Mouse (Mus musculus) megakaryocyte-erythroid progenitor cell, adult 5-6 weeks (primary cell): ENCODE results near the gene Twf2. TPM values are rescaled to one million over a fixed set of nuclear protein-coding genes. Genes with fewer than 3 reads are reported as not detected.

Source experiments
- total RNA-seq, 2 experiments: library from RNA; stranded (forward) in 1 of 2; stranded (reverse) in 1 of 2; fragments of 200-1000, 215-1000 nt in 1 of 2; fragments of >200 nt in 1 of 2; fragmentation: Nextera tagmentation in 1 of 2; gene quantifications; 2 replicates each; pipeline ENCODE4 v1.2.3; 2014 to 2017

The Twf2 gene
- total RNA-seq, 2 experiments from 2014 or later: 11.4 to 13.7 TPM

Other genes starting within 250 kb of the Twf2 start
- not detected in 2 replicates for gene Col6a5, start 242.5 kb upstream of the Twf2 start, total RNA-seq (2014; fragmentation: Nextera tagmentation)
- gene Col6a5, start 242.5 kb upstream of the Twf2 start, total RNA-seq (2017): not detected in 2 replicates
- gene Col6a4, start 106.3 kb upstream of the Twf2 start, total RNA-seq (2014; fragmentation: Nextera tagmentation): not detected in 2 replicates
- gene Col6a4, start 106.3 kb upstream of the Twf2 start, total RNA-seq (2017): not detected in 2 replicates
- 0.90 and 1.6 TPM in 2 replicates for gene Glyctk, start 45.0 kb upstream of the Twf2 start, total RNA-seq (2014; fragmentation: Nextera tagmentation)
- 1.5 and 3.0 TPM in 2 replicates for gene Glyctk, start 45.0 kb upstream of the Twf2 start, total RNA-seq (2017)
- gene Wdr82, start 32.2 kb upstream of the Twf2 start, total RNA-seq (2014; fragmentation: Nextera tagmentation): 65.2 and 70.8 TPM in 2 replicates
- gene Wdr82, start 32.2 kb upstream of the Twf2 start, total RNA-seq (2017): 88.0 and 89.2 TPM in 2 replicates
- 15.4 and 21.4 TPM in 2 replicates for gene Ppm1m, start 3.4 kb upstream of the Twf2 start, total RNA-seq (2014; fragmentation: Nextera tagmentation)
- gene Ppm1m, start 3.4 kb upstream of the Twf2 start, total RNA-seq (2017): 3.5 and 6.8 TPM in 2 replicates
- gene Tlr9, start 19.5 kb downstream of the Twf2 start, total RNA-seq (2014; fragmentation: Nextera tagmentation): not detected in 2 replicates
- not detected in 2 replicates for gene Tlr9, start 19.5 kb downstream of the Twf2 start, total RNA-seq (2017)
- gene Alas1, start 45.5 kb downstream of the Twf2 start, total RNA-seq (2014; fragmentation: Nextera tagmentation): 29.5 and 45.9 TPM in 2 replicates
- gene Alas1, start 45.5 kb downstream of the Twf2 start, total RNA-seq (2017): 21.7 and 27.7 TPM in 2 replicates
- 29.1 and 48.1 TPM in 2 replicates for gene Poc1a, start 78.0 kb downstream of the Twf2 start, total RNA-seq (2014; fragmentation: Nextera tagmentation)
- 28.1 and 40.0 TPM in 2 replicates for gene Poc1a, start 78.0 kb downstream of the Twf2 start, total RNA-seq (2017)
- gene Dusp7, start 165.5 kb downstream of the Twf2 start, total RNA-seq (2014; fragmentation: Nextera tagmentation): 19.0 and 22.9 TPM in 2 replicates
- 3.2 and 7.2 TPM in 2 replicates for gene Dusp7, start 165.5 kb downstream of the Twf2 start, total RNA-seq (2017)
- 3,119 and 3,478 TPM in 2 replicates for gene Rpl29, start 226.3 kb downstream of the Twf2 start, total RNA-seq (2014; fragmentation: Nextera tagmentation)
- gene Rpl29, start 226.3 kb downstream of the Twf2 start, total RNA-seq (2017): 1,796 and 2,125 TPM in 2 replicates
- gene Acy1, start 235.2 kb downstream of the Twf2 start, total RNA-seq (2014; fragmentation: Nextera tagmentation): 17.3 and 22.0 TPM in 2 replicates
- gene Acy1, start 235.2 kb downstream of the Twf2 start, total RNA-seq (2017): 20.9 and 22.4 TPM in 2 replicates
- gene Abhd14b, start 244.4 kb downstream of the Twf2 start, total RNA-seq (2014; fragmentation: Nextera tagmentation): 11.9 and 14.9 TPM in 2 replicates
- gene Abhd14b, start 244.4 kb downstream of the Twf2 start, total RNA-seq (2017): 3.6 and 4.9 TPM in 2 replicates
- gene Abhd14a, start 244.6 kb downstream of the Twf2 start, total RNA-seq (2014; fragmentation: Nextera tagmentation): 40.5 and 56.0 TPM in 2 replicates
- 18.6 and 31.0 TPM in 2 replicates for gene Abhd14a, start 244.6 kb downstream of the Twf2 start, total RNA-seq (2017)